Mouse (Mus musculus) liver, embryonic 11.5 days (tissue): ENCODE results near the gene Ctsa. TPM values are rescaled to one million over a fixed set of nuclear protein-coding genes. Genes with fewer than 3 reads are reported as not detected.
A peak's percentile ranks its signal among the peaks of the same experiment; 100 is the strongest.
"Not testable (repeated sequence)": the region's sequence is repeated elsewhere in the genome, so short reads cannot be mapped to it uniquely, and the experiment has no call there.

Experiments
- ATAC-seq: fragments of 200-750 bp; cut with Nextera tagmentation; replicated peaks from 2 replicates; pipeline ENCODE4 v1.8.0; 2017; ENCODE audit warnings: moderate number of reproducible peaks, mild to moderate bottlenecking, moderate TSS enrichment, moderate library complexity; ENCODE audit not compliant: low FRiP score
- DNase-seq: peaks from one replicate; pipeline ENCODE4 v3.0.0-alpha.2; 2017; ENCODE audit warnings: low spot score
- H3K27ac ChIP-seq: fragments of 300-500 bp; sonication (generic); 2 replicates; pipeline ENCODE4 v1.5.1; 2014; ENCODE audit warnings: mild to moderate bottlenecking, low read depth, low read length, control low read depth
- H3K27me3 ChIP-seq: fragments of 300-500 bp; sonication (generic); replicated peaks from 2 replicates; pipeline ENCODE4 v1.6.1; 2014; ENCODE audit warnings: low read length, mixed read lengths; ENCODE audit not compliant: control insufficient read depth, insufficient read depth
- H3K36me3 ChIP-seq: fragments of 300-500 bp; sonication (generic); 2 replicates; pipeline ENCODE4 v1.6.1; 2014; ENCODE audit warnings: mild to moderate bottlenecking, low read length, moderate library complexity, mixed read lengths; ENCODE audit not compliant: control insufficient read depth, insufficient read depth
- H3K4me1 ChIP-seq: fragments of 300-500 bp; sonication (generic); replicated peaks from 2 replicates; pipeline ENCODE4 v1.6.1; 2014; ENCODE audit warnings: low read length, mixed read lengths; ENCODE audit not compliant: control insufficient read depth, insufficient read depth
- H3K4me2 ChIP-seq: fragments of 300-500 bp; sonication (generic); 2 replicates; pipeline ENCODE4 v1.6.1; 2014; ENCODE audit warnings: mild to moderate bottlenecking, control low read depth, moderate library complexity
- H3K4me3 ChIP-seq: fragments of 300-500 bp; sonication (generic); 2 replicates; pipeline ENCODE4 v1.5.1; 2014; ENCODE audit warnings: low read depth, low read length, control low read depth
- H3K9ac ChIP-seq: fragments of 300-500 bp; sonication (generic); 2 replicates; pipeline ENCODE4 v1.6.1; 2014; ENCODE audit warnings: low read depth, low read length, control low read depth
- H3K9me3 ChIP-seq: fragments of 300-500 bp; sonication (generic); 2 replicates; pipeline ENCODE4 v1.6.1; 2016; ENCODE audit warnings: low read length, inconsistent platforms, mixed read lengths; ENCODE audit not compliant: control insufficient read depth
- WGBS: fragments of 180-500 bp; shearing (Covaris S2); extraction: QIAGEN DNeasy Blood & Tissue Kit; methylation state at CpG from one replicate; pipeline ENCODE4 v1.1.7; 2014; 5-methylcytosine and 5-hydroxymethylcytosine counted together
- polyA plus RNA-seq: library from polyadenylated mRNA; unstranded; fragments of >200 nt; fragmentation: Nextera tagmentation; extraction: Ambion mirVana; gene quantifications from 2 replicates; pipeline ENCODE4 v1.2.1, GENCODE M21; 2014

The Ctsa gene
- polyA plus RNA-seq, 1 experiment from 2014 or later = 103 TPM

- Histone ChIP-seq H3K4me1 (0 out of 2 replicates have a peak, but pooled peaks cover 14% of the 10 kb centered on the region), H3K4me2 (no peak overlapping the region), H3K9ac (no peak overlapping the region), H3K36me3 (peaks cover 6% of the 10 kb centered on the region), H3K27ac (no peak overlapping the region), H3K9me3 (no peaks in the 10 kb centered on the region), H3K27me3 (0 out of 2 replicates have a peak, but pooled peaks cover 3% of the 10 kb centered on the region), H3K4me3 (no peak overlapping the region)
- ATAC-seq = 0 out of 2 replicates have a peak, but pooled peaks have one; percentile 24
- DNase-seq = no peak
- WGBS = 70% methylated on average over 4 of the region's 4 CpGs
These were observed 44.3 kb upstream of the Ctsa start for GRCm38 (mm10) chr2:164788411-164788810.

GRCm38 (mm10) chr2:164790451-164790850 lies 42.2 kb upstream of the Ctsa start:
- H3K4me3 ChIP-seq = no peak overlapping the region
- H3K9me3 ChIP-seq = no peaks in the 10 kb centered on the region
- DNase-seq = no peak
- H3K36me3 ChIP-seq = peaks cover 16% of the 10 kb centered on the region
- H3K27ac ChIP-seq = no peak overlapping the region
- H3K27me3 ChIP-seq = 0 out of 2 replicates have a peak, but pooled peaks cover 3% of the 10 kb centered on the region
- 0 out of 2 replicates have a peak, but pooled peaks cover 8% of the 10 kb centered on the region for H3K4me1 ChIP-seq
- no peak for ATAC-seq
- WGBS = 80% methylated on average over 4 of the region's 4 CpGs
- H3K9ac ChIP-seq = no peak overlapping the region
- no peak overlapping the region for H3K4me2 ChIP-seq

- H3K4me1 ChIP-seq = 0 out of 2 replicates have a peak, but pooled peaks cover 4% of the 10 kb centered on the region
- peaks cover 22% of the 10 kb centered on the region for H3K36me3 ChIP-seq
- WGBS = 94% methylated on average over 18 of the region's 18 CpGs
- no peaks in the 10 kb centered on the region for H3K27me3 ChIP-seq
- H3K4me3 ChIP-seq = no peak overlapping the region
- H3K9me3 ChIP-seq = no peaks in the 10 kb centered on the region
- peak; percentile 29 for DNase-seq
- no peak for ATAC-seq
- no peak overlapping the region for H3K9ac ChIP-seq
- no peak overlapping the region for H3K4me2 ChIP-seq
- H3K27ac ChIP-seq = no peak overlapping the region
These were observed 40.8 kb upstream of the Ctsa start for GRCm38 (mm10) chr2:164791841-164792261.

- Histone ChIP-seq H3K9ac (no peak overlapping the region), H3K4me3 (no peak overlapping the region), H3K4me1 (0 out of 2 replicates have a peak, but pooled peaks cover 4% of the 10 kb centered on the region), H3K9me3 (no peaks in the 10 kb centered on the region), H3K4me2 (no peak overlapping the region), H3K27ac (no peak overlapping the region), H3K36me3 (peaks cover 25% of the 10 kb centered on the region), H3K27me3 (no peaks in the 10 kb centered on the region)
- no peak for ATAC-seq
- 91% methylated on average over 12 of the region's 12 CpGs for WGBS
- DNase-seq = no peak
These were observed 40.1 kb upstream of the Ctsa start for GRCm38 (mm10) chr2:164792400-164793190.

GRCm38 (mm10) chr2:164793236-164793635 lies 39.4 kb upstream of the Ctsa start:
- Histone ChIP-seq H3K4me1 (0 out of 2 replicates have a peak, but pooled peaks cover 3% of the 10 kb centered on the region), H3K27ac (no peak overlapping the region), H3K27me3 (no peaks in the 10 kb centered on the region), H3K4me2 (no peak overlapping the region), H3K9ac (no peak overlapping the region), H3K9me3 (no peaks in the 10 kb centered on the region), H3K36me3 (peaks cover 29% of the 10 kb centered on the region), H3K4me3 (no peak overlapping the region)
- ATAC-seq (no peak), DNase-seq (no peak)
- WGBS = 83% methylated on average over 3 of the region's 3 CpGs

GRCm38 (mm10) chr2:164793772-164794171 lies 38.9 kb upstream of the Ctsa start:
- Histone ChIP-seq H3K27me3 (no peaks in the 10 kb centered on the region), H3K9me3 (no peaks in the 10 kb centered on the region), H3K27ac (no peak overlapping the region), H3K36me3 (peaks cover 29% of the 10 kb centered on the region), H3K9ac (no peak overlapping the region), H3K4me2 (no peak overlapping the region), H3K4me1 (no peaks in the 10 kb centered on the region), H3K4me3 (no peak overlapping the region)
- DNase-seq (no peak), ATAC-seq (no peak)
- 88% methylated on average over 2 of the region's 2 CpGs for WGBS

GRCm38 (mm10) chr2:164794293-164794692 lies 38.4 kb upstream of the Ctsa start:
- Histone ChIP-seq H3K4me3 (no peak overlapping the region), H3K27ac (no peak overlapping the region), H3K4me1 (no peaks in the 10 kb centered on the region), H3K4me2 (no peak overlapping the region), H3K27me3 (no peaks in the 10 kb centered on the region), H3K9ac (no peak overlapping the region), H3K9me3 (no peaks in the 10 kb centered on the region), H3K36me3 (peaks cover 29% of the 10 kb centered on the region)
- peak; percentile 60 for DNase-seq
- WGBS = 32% methylated on average over 5 of the region's 5 CpGs
- peak; percentile 71 for ATAC-seq

- no peak for DNase-seq
- H3K36me3 ChIP-seq = peaks cover 37% of the 10 kb centered on the region
- 87% methylated on average over 4 of the region's 4 CpGs for WGBS
These were observed 36.8 kb upstream of the Ctsa start for GRCm38 (mm10) chr2:164795868-164796267.

GRCm38 (mm10) chr2:164798554-164798953 lies 34.1 kb upstream of the Ctsa start:
- ATAC-seq, H3K4me3 ChIP-seq, H3K4me2 ChIP-seq, DNase-seq, H3K9ac ChIP-seq, H3K27me3 ChIP-seq, H3K4me1 ChIP-seq, H3K27ac ChIP-seq, H3K9me3 ChIP-seq: not testable (repeated sequence)
- 83% methylated on average over 6 of the region's 6 CpGs for WGBS
- peaks cover 33% of the 10 kb centered on the region for H3K36me3 ChIP-seq

More at GRCm38 (mm10) chr2:164795868-164796267, 36.8 kb upstream of the Ctsa start:
- Histone ChIP-seq H3K4me1 (no peaks in the 10 kb centered on the region), H3K9me3 (no peaks in the 10 kb centered on the region), H3K4me2 (no peak overlapping the region), H3K27ac (no peak overlapping the region), H3K27me3 (no peaks in the 10 kb centered on the region), H3K9ac (no peak overlapping the region), H3K4me3 (no peak overlapping the region)
- no peak for ATAC-seq
